Mouse (Mus musculus) adrenal gland, postnatal 36 days (tissue): Measurements from ENCODE around the gene Golgb1. TPM values are rescaled to one million over a fixed set of nuclear protein-coding genes. Genes with fewer than 3 reads are reported as not detected.
"Not testable (repeated sequence)": the region's sequence is repeated elsewhere in the genome, so short reads cannot be mapped to it uniquely, and the experiment has no call there.

Experiments
- DNase-seq, 2 experiments: peaks; one replicate each; pipeline ENCODE4 v3.0.0; 2021; ENCODE audit warnings: mixed read lengths in 1 of 2
- long read RNA-seq, 2 experiments: library from polyadenylated mRNA; stranded (forward); transcript quantifications; one replicate each; pipeline ENCODE4 v2.0.0; 2021; ENCODE audit warnings: borderline sequencing depth in 2 of 2
- total RNA-seq, 2 experiments: library from RNA; stranded (reverse); gene quantifications; 2 replicates each; pipeline ENCODE4 v1.2.3; 2021

Gene Golgb1
- 10 to 100 TPM; 82.8 to 91.6 TPM for total RNA-seq
- long read RNA-seq, experiment 1, partial matches to known transcripts = 24 of 40 reads
- long read RNA-seq, experiment 1, other reads (novel, unspliced or antisense) = 12 of 40 reads
- long read RNA-seq, experiment 2, partial matches to known transcripts = 4 of 10 reads
- long read RNA-seq, experiment 2, other reads (novel, unspliced or antisense) = 6 of 10 reads

DNA sequence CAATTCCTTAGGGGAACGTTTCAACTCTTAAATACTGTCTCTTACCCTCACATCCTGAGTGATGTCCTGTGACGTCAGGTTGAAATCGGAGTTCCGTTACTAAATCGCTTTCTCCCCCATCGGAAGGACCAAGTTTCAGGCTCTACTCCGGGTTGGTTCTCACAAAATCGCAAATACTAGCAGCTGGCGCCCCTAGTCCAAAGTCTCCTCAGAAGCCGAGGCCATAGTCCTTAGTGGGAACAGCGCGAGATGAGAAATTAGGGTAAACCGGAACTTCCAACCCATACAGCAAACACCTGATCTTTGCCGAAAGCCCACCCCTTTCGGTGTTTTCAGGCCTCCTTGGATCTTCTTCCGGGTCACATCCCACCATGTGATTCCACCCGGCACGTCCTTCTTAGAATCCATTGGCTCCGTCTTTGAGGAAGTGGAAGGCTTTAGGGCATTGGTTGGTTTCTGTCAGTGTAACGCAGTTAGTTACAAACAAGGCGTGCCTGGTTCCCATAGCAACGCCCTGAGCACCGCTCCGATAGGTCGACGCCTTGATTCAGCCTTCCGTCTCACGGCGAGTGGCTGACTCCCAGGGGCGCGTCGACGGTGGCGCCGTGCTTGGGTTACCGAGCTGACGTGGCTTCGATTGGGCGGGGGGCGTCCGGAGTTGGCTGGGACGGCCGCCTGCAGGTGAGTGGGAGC lies at the start of gene Golgb1, which contains the start of gene Eaf2:
Gene Golgb1, plus strand, starts transcription at position 558 of the 693 bp plus-strand sequence.
Gene Eaf2, minus strand, starts transcription at position 421 of the 693 bp plus-strand sequence.
- peak; percentile 95 to 96 for DNase-seq

- DNase-seq = no peak
Measured at GRCm38 (mm10) chr16:36827611-36828053, 47.3 kb upstream of the Golgb1 start.

GRCm38 (mm10) chr16:36828054-36828786 lies 46.7 kb upstream of the Golgb1 start, which contains the start of gene Iqcb1:
Iqcb1 (plus strand) TSS chr16:36828385.
- DNase-seq = peak; percentile 91 to 93

GRCm38 (mm10) chr16:36828820-36829219 lies 46.1 kb upstream of the Golgb1 start:
- DNase-seq = peak in 1 of 2 experiments; percentile 4

DNA sequence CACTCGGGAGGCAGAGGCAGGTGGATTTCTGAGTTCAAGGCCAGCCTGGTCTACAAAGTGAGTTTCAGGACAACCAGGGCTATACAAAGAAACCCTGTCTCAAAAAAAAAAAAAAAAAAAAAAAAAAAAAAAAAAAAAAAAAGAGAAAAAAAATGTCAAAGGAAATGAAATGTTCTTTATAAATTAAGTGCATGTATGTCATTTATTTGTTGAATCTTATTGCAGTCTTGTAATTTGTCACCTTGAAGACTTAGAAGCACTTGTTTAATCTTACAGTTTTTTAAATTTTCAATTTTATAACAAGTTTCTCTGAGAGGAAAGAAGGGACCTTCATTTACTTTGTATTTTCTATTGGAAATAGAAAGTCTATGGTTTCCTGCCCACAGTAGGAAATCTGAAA lies 28.0 kb upstream of the Golgb1 start:
- DNase-seq = not testable (repeated sequence)

DNA sequence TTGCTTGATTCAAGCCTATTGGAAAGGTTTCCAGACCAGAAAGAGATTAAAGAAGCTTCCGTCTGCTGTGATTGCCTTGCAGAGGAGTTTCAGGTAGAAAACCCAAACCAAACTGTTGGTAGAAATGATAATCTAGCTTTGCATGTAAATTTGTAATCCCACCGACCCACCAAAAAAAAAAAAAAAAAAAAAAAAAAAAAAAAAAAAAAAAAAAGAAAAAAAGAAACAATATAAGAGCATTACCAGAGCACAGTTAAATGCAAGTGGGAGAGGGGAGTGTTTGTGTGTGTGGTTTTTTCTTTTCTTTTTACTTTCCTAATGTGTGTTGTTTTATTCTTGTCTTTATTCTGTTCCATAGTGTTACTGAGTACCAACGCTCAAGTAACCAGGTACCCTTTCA lies 23.7 kb upstream of the Golgb1 start:
- no peak for DNase-seq

GRCm38 (mm10) chr16:36863585-36863984 lies 11.4 kb upstream of the Golgb1 start:
- DNase-seq = no peak

- DNase-seq = no peak
Measured at GRCm38 (mm10) chr16:36869442-36869841, 5.5 kb upstream of the Golgb1 start.

- DNase-seq = peak; percentile 66 to 74
Measured at GRCm38 (mm10) chr16:36875276-36875851, 424 bp downstream of the Golgb1 start.

GRCm38 (mm10) chr16:36877316-36877715 lies 2.4 kb downstream of the Golgb1 start:
- DNase-seq = peak in 1 of 2 experiments; percentile 16

GRCm38 (mm10) chr16:36882737-36883343 lies 7.9 kb downstream of the Golgb1 start:
- DNase-seq = no peak

DNA sequence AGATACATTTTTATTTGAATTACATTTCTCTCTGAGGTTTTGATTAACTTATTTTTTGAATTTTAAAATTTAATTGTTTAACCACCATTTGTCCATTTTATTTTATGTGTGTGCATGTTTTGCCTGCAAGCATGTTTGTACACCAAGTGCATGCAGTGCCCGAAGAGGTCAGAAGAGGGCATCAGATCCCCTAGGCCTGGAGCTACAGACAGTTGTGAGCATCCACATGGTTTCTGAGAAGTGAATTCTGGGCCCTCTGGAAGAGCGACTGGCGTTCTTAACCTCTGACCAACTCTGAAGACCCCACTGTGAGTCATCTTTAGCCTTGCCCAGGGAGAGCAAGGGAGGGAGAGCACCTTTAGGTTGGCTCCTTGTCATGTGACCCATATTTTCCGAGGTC lies 9.9 kb downstream of the Golgb1 start:
- peak; percentile 34 to 42 for DNase-seq

DNA sequence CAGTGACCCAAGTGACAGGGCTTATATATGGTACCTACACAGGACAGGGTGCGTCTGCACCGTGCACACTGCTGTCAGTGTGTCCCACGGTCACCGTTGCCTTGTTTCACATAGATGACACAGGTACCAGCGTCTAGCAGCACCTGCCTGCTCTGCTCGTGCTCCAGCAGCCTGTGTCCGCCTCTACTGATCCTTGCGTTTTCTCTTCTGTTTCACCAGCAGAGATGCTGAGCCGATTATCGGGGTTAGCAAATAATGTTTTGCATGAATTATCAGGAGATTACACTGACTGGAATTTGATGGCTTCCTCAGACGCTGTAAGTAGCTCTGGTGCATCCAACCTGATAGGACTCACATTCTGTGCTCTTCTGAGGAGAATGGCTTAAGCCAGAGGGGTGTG lies 11.0 kb downstream of the Golgb1 start:
- DNase-seq = no peak

DNA sequence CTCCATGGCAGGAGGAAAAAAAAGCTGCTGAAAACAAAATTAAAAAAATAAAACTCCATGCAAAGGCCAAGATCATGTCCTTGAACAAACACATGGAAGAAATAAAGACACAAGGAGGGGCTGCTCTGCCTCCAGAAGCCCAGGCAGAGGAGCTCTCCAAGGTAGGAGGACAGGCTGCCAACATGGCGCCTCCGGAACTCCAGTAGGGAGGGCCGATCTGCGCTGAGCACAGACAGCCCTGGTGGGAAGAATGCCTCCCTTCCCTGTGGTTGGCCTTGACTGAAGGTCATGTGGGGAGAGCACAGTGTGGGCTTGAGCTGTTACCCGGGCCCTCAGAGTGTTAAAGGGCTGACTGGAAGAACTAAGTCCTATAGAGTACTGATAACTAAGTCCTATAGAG lies 12.6 kb downstream of the Golgb1 start:
- DNase-seq = peak; percentile 22 to 42

DNA sequence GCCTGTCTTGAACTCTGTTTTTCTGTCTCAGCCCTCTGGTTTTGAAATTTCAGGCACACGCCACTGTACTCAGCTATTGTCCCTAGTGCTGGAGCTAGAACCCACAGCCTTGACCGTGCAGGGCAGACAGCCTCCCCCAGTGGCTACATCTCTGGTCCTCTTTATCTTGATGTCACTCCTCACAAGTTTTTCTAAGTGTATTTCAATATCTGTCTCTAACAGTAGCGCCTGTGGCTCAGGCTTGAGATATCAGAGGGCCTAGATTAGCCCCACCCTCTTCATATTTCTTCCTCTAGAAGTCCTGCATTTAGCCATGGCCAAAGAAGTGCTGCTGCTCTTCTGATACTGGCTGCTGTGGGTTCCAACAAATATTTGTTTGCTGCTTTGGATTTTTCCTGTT lies 15.6 kb downstream of the Golgb1 start:
- DNase-seq = no peak

DNA sequence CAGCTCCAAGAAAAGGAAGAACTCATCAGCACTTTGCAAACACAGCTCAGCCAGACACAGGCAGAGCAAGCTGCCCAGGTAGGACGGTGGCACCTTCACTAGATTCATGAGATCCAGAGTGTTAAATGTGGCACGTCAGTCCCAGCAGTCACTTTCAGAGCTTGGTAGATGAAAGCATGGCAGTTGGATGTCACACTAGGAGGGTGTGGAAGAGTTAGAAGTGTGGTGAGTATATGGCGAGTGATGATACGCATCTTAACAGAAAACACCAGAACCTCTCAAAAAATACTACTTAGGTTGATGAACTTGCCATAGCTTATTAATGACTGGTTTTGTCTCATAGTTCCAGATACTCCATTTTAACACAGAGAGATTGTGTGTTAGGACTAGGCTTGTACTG lies 16.5 kb downstream of the Golgb1 start:
- DNase-seq = no peak

DNA sequence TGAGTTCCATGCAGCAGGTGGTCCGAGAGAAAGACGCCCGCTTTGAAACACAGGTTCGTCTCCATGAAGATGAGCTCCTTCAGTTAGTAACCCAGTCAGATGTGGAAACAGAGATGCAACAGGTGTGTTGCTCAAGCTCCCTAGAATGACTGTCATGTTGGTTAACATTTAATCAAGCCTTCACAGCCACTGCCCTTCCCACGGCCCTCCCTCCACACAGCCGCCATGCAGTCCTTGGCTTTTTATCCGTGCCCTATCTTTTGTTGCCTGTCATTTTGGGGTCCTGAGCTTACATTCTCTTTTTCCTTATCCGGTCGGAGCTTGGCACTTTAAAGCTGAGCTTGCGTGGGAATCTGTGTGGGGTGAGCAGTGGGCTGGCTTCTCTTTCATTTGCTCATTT lies 18.4 kb downstream of the Golgb1 start:
- no peak for DNase-seq

- DNase-seq = no peak
Measured at GRCm38 (mm10) chr16:36896712-36897111, 21.8 kb downstream of the Golgb1 start.

- DNase-seq = peak; percentile 30 to 42
Measured at GRCm38 (mm10) chr16:36903156-36903555, 28.2 kb downstream of the Golgb1 start.

DNA sequence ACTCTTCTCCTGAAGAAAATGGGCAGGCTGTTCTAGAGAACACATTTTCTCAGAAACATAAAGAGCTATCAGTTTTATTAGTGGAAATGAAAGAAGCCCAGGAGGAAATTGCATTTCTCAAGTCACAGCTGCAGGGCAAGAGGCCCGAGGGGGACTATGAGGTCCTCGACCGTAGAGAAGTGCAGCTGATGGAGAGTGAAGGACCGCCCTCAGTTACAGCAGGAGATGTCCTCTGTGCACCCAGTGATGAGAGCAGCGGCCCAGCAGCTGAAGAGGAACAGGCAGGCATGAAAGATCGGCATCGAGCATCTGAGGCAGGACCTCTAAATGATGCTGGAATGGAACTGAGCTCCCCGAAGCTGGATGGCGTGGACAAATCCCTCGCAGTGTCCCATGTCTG lies 37.0 kb downstream of the Golgb1 start:
- no peak for DNase-seq

GRCm38 (mm10) chr16:36912311-36912710 lies 37.4 kb downstream of the Golgb1 start:
- DNase-seq = no peak

DNA sequence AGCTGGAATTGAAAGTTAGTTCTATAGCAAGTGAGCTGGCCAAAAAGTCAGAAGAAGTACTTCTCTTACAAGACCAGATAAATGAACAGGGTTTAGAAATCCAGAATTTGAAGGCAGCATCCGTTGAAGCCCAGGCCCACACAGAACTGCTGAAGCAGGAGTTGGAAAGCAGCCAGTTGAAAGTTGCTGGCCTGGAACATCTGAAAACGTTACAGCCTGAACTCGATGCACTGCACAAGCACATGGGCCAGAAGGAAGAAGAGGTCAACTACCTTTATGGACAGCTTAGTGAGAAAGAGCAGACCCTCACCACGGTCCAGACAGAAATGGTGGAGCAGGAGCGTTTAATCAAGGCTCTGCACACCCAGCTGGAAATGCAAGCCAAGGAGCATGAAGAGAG lies 39.3 kb downstream of the Golgb1 start:
- no peak for DNase-seq
